Mouse (Mus musculus): ENCODE data around the gene Cdh13. TPM values are rescaled to one million over a fixed set of nuclear protein-coding genes. Genes with fewer than 3 reads are reported as not detected.
A peak's percentile ranks its signal among the peaks of the same experiment; 100 is the strongest.

Gene Cdh13
- 2.9 and 3.5 TPM in 2 replicates for polyA plus RNA-seq (2015; fragmentation: Nextera tagmentation; extraction: Ambion mirVana)

GRCm38 (mm10) chr8:118283600-118284111 is at the start of gene Cdh13:
Gene Cdh13 (plus strand): TSS chr8:118283733.
- Histone ChIP-seq H3K27ac (no peak within 1 kb of the TSS), H3K4me2 (peak within 1 kb of the TSS; percentile 87), H3K27me3 (peaks cover 49% of the 10 kb centered on the region), H3K4me1 (peaks cover 17% of the 10 kb centered on the region), H3K36me3 (no peaks in the 10 kb centered on the region), H3K9me3 (no peaks in the 10 kb centered on the region), H3K4me3 (peak within 1 kb of the TSS; percentile 44), H3K9ac (peak within 1 kb of the TSS; percentile 34; the same call in 1 of the 2 replicates)
- ATAC-seq (ENCODE audit: borderline replicate concordance, extremely low read depth, low FRiP score, low TSS enrichment): no peak
- under 1% methylated on average over 33 of the region's 33 CpGs for WGBS

DNA sequence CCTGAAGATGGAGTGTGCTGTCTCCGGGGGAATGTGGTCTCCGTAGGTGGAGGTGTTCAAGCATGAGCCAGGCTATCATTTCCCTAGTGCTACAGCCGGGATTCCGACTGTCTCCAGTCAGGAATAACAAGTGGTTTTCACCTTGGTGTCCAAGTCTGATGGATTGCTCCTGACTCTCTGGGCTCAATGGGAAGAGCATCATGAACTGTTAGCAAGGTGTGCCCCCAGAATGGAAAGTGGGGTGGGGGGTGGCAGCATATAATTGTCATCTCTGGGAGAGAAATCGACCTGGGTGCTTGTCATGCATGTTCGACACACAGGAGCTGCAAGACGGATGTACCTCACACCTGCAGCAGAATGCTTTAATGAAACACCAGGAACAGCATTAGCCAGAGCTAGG is 47.9 kb upstream of the Cdh13 start:
- no peak for ATAC-seq (ENCODE audit: borderline replicate concordance, extremely low read depth, low FRiP score, low TSS enrichment)
- 61% methylated on average over 7 of the region's 7 CpGs for WGBS

GRCm38 (mm10) chr8:118237150-118237620 is 46.3 kb upstream of the Cdh13 start:
- Histone ChIP-seq H3K36me3 (no peaks in the 10 kb centered on the region), H3K4me1 (no peaks in the 10 kb centered on the region), H3K27me3 (no peaks in the 10 kb centered on the region), H3K27ac (no peak overlapping the region), H3K9me3 (no peaks in the 10 kb centered on the region), H3K4me3 (no peak overlapping the region), H3K4me2 (no peak overlapping the region), H3K9ac (no peak overlapping the region)
- 67% methylated on average over 11 of the region's 11 CpGs for WGBS
- no peak for ATAC-seq (ENCODE audit: borderline replicate concordance, extremely low read depth, low FRiP score, low TSS enrichment)

More for the DNA sequence above, 47.9 kb upstream of the Cdh13 start:
- Histone ChIP-seq H3K4me2 (no peak overlapping the region), H3K4me3 (no peak overlapping the region), H3K4me1 (no peaks in the 10 kb centered on the region), H3K27ac (no peak overlapping the region), H3K9ac (no peak overlapping the region), H3K36me3 (no peaks in the 10 kb centered on the region), H3K27me3 (no peaks in the 10 kb centered on the region), H3K9me3 (no peaks in the 10 kb centered on the region)

DNA sequence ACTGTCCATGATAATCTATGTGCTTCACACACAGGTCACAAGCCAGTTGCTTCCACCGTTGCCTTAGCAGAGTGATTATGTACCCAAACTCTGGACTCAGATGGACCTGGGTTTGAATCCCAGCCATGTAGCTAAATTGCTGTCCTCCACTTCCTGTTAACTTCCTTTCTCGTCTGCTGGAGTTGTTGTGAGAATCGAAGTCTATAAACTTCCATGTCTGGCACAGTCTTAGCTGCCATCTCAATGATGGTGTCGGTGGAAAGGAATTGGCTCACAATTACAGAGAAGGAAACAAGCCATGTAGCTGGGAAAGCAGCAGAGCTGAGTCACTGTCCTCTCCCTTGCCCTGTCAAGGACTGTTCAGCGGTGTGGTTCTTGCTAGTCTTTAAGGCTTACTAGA is 45.4 kb upstream of the Cdh13 start:
- no peak for ATAC-seq (ENCODE audit: borderline replicate concordance, extremely low read depth, low FRiP score, low TSS enrichment)
- no peak overlapping the region for H3K4me3 ChIP-seq
- no peaks in the 10 kb centered on the region for H3K27me3 ChIP-seq
- no peak overlapping the region for H3K9ac ChIP-seq
- H3K36me3 ChIP-seq: no peaks in the 10 kb centered on the region
- WGBS: 65% methylated on average over 5 of the region's 5 CpGs
- H3K4me1 ChIP-seq: no peaks in the 10 kb centered on the region
- no peaks in the 10 kb centered on the region for H3K9me3 ChIP-seq
- H3K4me2 ChIP-seq: no peak overlapping the region
- no peak overlapping the region for H3K27ac ChIP-seq

DNA sequence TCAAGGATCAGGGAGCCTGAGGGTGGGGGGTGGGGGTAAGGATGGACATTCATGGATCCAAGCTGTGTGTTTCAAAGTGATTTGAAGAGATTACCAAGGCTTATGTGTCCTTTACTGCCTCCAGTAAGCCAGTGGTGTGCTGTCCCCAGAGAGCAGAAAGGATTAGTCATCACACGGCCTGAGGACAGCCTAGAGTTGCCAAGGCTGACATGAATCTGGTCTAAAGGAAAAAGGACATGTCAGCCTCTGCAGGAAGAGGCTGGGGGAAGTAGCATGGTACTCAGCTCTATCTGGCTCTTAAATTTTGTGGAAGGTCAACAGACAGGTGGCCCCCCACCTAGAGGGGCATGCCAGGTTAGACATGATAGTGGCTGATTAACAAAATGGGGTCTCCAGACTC is 44.3 kb upstream of the Cdh13 start:
- H3K27ac ChIP-seq: no peak overlapping the region
- no peak overlapping the region for H3K9ac ChIP-seq
- no peak for ATAC-seq (ENCODE audit: borderline replicate concordance, extremely low read depth, low FRiP score, low TSS enrichment)
- H3K4me2 ChIP-seq: no peak overlapping the region
- WGBS: 50% methylated on average over 1 of the region's 1 CpGs
- H3K36me3 ChIP-seq: no peaks in the 10 kb centered on the region
- no peak overlapping the region for H3K4me3 ChIP-seq
- H3K27me3 ChIP-seq: no peaks in the 10 kb centered on the region
- no peaks in the 10 kb centered on the region for H3K9me3 ChIP-seq
- no peaks in the 10 kb centered on the region for H3K4me1 ChIP-seq

DNA sequence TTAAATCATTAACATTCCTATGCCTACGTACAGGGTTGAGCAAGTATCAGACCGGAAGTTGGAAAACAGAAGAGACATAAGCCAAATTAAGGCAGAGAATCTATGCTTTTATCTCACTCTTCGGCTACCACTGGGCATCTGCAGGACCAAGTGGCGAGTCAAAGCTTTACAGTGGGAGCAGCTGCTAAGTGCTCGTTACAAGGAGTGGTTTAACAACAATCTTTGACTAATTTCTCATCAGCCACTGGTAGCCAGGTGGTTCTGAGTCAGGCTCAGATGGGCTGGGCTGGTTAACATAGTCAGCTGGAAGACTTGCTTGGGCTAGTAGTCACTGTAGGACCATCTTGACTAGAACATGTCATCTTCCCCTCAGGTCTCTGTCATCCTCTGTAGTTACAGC is 34.2 kb upstream of the Cdh13 start:
- H3K4me2 ChIP-seq: no peak overlapping the region
- no peaks in the 10 kb centered on the region for H3K4me1 ChIP-seq
- H3K27me3 ChIP-seq: no peaks in the 10 kb centered on the region
- no peaks in the 10 kb centered on the region for H3K9me3 ChIP-seq
- no peak overlapping the region for H3K4me3 ChIP-seq
- ATAC-seq (ENCODE audit: borderline replicate concordance, extremely low read depth, low FRiP score, low TSS enrichment): no peak
- H3K27ac ChIP-seq: no peak overlapping the region
- no peaks in the 10 kb centered on the region for H3K36me3 ChIP-seq
- H3K9ac ChIP-seq: no peak overlapping the region
- WGBS: 75% methylated on average over 5 of the region's 5 CpGs

- H3K36me3 ChIP-seq: no peaks in the 10 kb centered on the region
- no peaks in the 10 kb centered on the region for H3K27me3 ChIP-seq
- H3K4me1 ChIP-seq: no peaks in the 10 kb centered on the region
- H3K9me3 ChIP-seq: no peaks in the 10 kb centered on the region
- H3K4me3 ChIP-seq: no peak overlapping the region
- 65% methylated on average over 7 of the region's 7 CpGs for WGBS
- ATAC-seq (ENCODE audit: borderline replicate concordance, extremely low read depth, low FRiP score, low TSS enrichment): no peak
- no peak overlapping the region for H3K9ac ChIP-seq
- H3K4me2 ChIP-seq: no peak overlapping the region
- H3K27ac ChIP-seq: no peak overlapping the region
Observed at GRCm38 (mm10) chr8:118249923-118250322, 33.6 kb upstream of the Cdh13 start.

DNA sequence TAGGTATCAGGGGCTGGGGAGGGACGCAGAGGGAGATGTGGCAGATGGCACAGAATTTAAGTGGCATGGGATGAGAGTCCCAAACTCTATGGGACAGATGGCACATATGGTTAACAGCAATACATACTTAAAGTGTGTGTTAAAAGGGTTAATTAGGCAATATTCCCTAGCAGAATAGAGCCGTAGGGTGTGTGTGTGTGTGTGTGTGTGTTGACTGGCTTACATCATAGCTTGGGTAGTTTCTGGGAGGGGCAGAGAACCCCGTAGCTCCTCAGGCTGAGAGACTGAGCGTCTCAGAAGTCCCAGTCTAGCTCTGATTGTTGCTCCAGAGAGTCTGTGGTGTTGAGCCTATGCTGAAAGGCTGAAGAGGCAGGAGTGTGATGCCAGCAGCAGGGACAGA is 20.4 kb upstream of the Cdh13 start:
- H3K27ac ChIP-seq: no peak overlapping the region
- H3K4me1 ChIP-seq: no peaks in the 10 kb centered on the region
- no peak overlapping the region for H3K4me2 ChIP-seq
- no peaks in the 10 kb centered on the region for H3K27me3 ChIP-seq
- no peak for ATAC-seq (ENCODE audit: borderline replicate concordance, extremely low read depth, low FRiP score, low TSS enrichment)
- WGBS: 56% methylated on average over 4 of the region's 4 CpGs
- no peaks in the 10 kb centered on the region for H3K36me3 ChIP-seq
- H3K9me3 ChIP-seq: no peaks in the 10 kb centered on the region
- H3K4me3 ChIP-seq: no peak overlapping the region
- H3K9ac ChIP-seq: no peak overlapping the region

DNA sequence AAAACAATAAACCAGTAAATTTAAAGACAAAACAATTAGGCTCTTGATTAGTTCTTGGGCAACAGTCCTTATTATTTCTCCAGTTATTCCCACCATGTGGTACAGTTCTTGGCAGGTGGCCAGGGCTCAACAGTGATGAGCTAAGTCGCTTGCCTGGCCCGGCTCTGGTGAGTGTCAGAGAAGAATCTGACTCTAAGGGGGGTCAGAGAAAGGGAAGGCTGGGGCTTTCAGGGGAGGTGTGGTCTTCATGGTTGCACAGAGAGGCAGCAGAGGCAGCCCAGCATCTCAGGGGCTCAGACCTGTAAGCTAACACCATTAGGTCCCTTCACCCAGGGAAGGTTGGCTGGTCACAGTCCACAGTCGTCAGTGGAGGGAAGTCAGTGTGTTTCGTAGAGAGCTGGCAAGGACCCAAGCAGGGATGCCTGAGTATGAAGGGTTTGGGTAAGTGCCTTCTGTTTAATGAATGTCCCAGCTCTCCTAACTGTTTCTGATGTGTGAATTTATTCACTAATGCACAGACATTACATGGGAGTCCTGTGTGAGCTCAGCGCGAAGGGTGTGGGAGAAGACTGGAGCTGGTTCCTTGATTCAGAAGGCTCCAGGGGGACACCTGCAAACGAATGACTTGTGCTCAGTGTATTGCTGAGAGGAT is 12.7 kb upstream of the Cdh13 start:
- no peak overlapping the region for H3K4me3 ChIP-seq
- H3K27ac ChIP-seq: no peak overlapping the region
- 37% methylated on average over 7 of the region's 7 CpGs for WGBS
- H3K27me3 ChIP-seq: no peaks in the 10 kb centered on the region
- no peak overlapping the region for H3K4me2 ChIP-seq
- no peaks in the 10 kb centered on the region for H3K36me3 ChIP-seq
- no peak for ATAC-seq (ENCODE audit: borderline replicate concordance, extremely low read depth, low FRiP score, low TSS enrichment)
- no peaks in the 10 kb centered on the region for H3K9me3 ChIP-seq
- H3K9ac ChIP-seq: no peak overlapping the region
- H3K4me1 ChIP-seq: peaks cover 5% of the 10 kb centered on the region; the same call in 1 of the 2 replicates

DNA sequence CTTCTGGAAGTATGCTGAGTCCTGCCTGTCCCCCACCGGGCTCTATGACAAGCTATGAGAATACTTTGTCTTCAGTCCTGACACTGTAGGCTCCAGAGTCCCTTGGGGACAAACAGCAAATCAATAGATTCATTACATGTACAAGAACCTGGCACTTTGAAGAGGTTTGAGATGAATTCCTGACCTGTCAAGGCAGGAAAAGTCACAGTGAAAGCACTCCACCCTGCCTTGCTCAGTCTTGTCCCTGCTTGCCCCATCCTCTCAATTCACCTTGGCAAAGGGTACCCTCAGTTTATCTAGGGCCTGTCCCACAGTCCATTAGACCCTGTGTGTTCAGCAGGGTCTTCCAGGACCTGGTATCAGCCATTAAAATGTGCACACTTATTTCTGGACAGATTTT is 11.0 kb upstream of the Cdh13 start:
- no peak overlapping the region for H3K4me3 ChIP-seq
- H3K27me3 ChIP-seq: no peaks in the 10 kb centered on the region
- H3K27ac ChIP-seq: no peak overlapping the region
- no peak overlapping the region for H3K9ac ChIP-seq
- H3K4me2 ChIP-seq: no peak overlapping the region
- WGBS: 80% methylated on average over 1 of the region's 1 CpGs
- no peaks in the 10 kb centered on the region for H3K9me3 ChIP-seq
- peaks cover 5% of the 10 kb centered on the region; the same call in 1 of the 2 replicates for H3K4me1 ChIP-seq
- ATAC-seq (ENCODE audit: borderline replicate concordance, extremely low read depth, low FRiP score, low TSS enrichment): no peak
- no peaks in the 10 kb centered on the region for H3K36me3 ChIP-seq

DNA sequence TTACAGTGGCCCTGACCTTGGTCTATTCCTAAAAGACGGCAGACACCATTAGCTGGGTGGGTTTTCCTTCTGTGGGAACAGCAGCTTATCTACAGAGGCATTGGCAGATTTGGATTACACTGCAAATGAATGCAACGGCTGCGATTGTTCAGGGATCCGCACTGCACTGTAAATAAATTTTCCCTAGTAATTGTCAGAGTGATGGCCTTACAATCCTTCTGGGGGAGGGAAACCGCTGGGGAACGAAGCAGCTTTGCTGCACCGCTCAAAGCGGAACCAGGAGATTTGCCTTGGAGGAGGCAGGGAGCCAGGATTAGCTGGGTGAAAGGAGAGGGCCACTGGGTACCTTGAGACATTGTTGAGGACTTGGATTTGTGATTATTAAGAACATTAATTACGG is 9.3 kb upstream of the Cdh13 start:
- ATAC-seq (ENCODE audit: borderline replicate concordance, extremely low read depth, low FRiP score, low TSS enrichment): no peak
- Histone ChIP-seq H3K27me3 (no peaks in the 10 kb centered on the region), H3K4me1 (peaks cover 5% of the 10 kb centered on the region; the same call in 1 of the 2 replicates), H3K4me3 (no peak overlapping the region), H3K4me2 (no peak overlapping the region), H3K36me3 (no peaks in the 10 kb centered on the region), H3K9me3 (no peaks in the 10 kb centered on the region), H3K9ac (no peak overlapping the region), H3K27ac (no peak overlapping the region)
- WGBS: 68% methylated on average over 9 of the region's 9 CpGs

DNA sequence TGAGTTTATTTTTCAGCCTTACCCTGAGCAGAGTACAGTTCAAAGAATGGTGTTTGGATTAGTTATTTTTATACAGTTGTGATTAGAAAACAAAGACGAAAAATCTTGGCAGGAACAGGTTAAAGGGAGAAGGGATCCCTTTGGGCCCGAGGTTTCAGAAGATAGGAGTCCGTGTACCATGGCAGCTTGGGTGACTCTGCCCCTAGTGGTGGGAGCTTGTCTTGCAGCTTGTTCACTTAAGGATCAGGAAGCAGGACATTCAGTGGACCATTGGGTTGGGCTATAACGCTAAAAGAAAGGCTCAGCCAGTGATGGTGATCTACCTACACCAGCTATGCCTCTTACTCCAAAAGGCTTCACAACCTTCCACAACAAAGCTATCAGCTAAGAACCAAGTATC is 8.8 kb upstream of the Cdh13 start:
- H3K27ac ChIP-seq: no peak overlapping the region
- no peaks in the 10 kb centered on the region for H3K36me3 ChIP-seq
- 12% methylated on average over 4 of the region's 4 CpGs for WGBS
- H3K4me2 ChIP-seq: no peak overlapping the region
- no peaks in the 10 kb centered on the region for H3K9me3 ChIP-seq
- no peak overlapping the region for H3K4me3 ChIP-seq
- no peak for ATAC-seq (ENCODE audit: borderline replicate concordance, extremely low read depth, low FRiP score, low TSS enrichment)
- H3K9ac ChIP-seq: no peak overlapping the region
- peaks cover 5% of the 10 kb centered on the region; the same call in 1 of the 2 replicates for H3K4me1 ChIP-seq
- H3K27me3 ChIP-seq: no peaks in the 10 kb centered on the region

All from lung, embryonic 15.5 days (tissue).